Mouse (Mus musculus) effector memory CD4-positive, alpha-beta T cell, adult 5 months (primary cell): ENCODE results near the gene Nsmce4a. TPM values are rescaled to one million over a fixed set of nuclear protein-coding genes. Genes with fewer than 3 reads are reported as not detected.

ENCODE experiments used
- polyA plus RNA-seq: library from polyadenylated mRNA; unstranded; fragments of 100-300 nt; shearing (Covaris generic); gene quantifications from one replicate; pipeline ENCODE4 v1.2.1, GENCODE M21; 2017

Gene Nsmce4a
- 150 TPM for polyA plus RNA-seq

GRCm38 (mm10) chr7:130572821-130573220, at the start of gene Nsmce4a:
Gene Nsmce4a (minus strand): TSS chr7:130573118.

GRCm38 (mm10) chr7:130577388-130578003, 4.6 kb upstream of the Nsmce4a start, which contains the start of gene Tacc2:
Gene Tacc2 (plus strand): TSS chr7:130577438.

GRCm38 (mm10) chr7:130520049-130520425, 52.9 kb downstream of the Nsmce4a start, which contains the start of gene Ate1:
Gene Ate1 (minus strand): TSS chr7:130520369.

Other genes starting within 250 kb of the Nsmce4a start
- 68.7 TPM for gene Ate1, start 52.7 kb downstream of the Nsmce4a start, polyA plus RNA-seq
- 4.4 TPM for gene Tacc2, start 4.3 kb upstream of the Nsmce4a start, polyA plus RNA-seq
- 0.60 TPM for gene Btbd16, start 201.0 kb upstream of the Nsmce4a start, polyA plus RNA-seq